Comparison of ENCODE assay signal across 26 mouse cellular contexts in genomic region chr6:100422603-100423002, GRCm38 (mm10).
DNase-seq lines count a peak whose midpoint lies in the region; ATAC-seq lines count a peak whose summit lies in the region.
"Had no signal": no experiment of that assay in that cellular context is flagged by ENCODE, and none has a peak within 500 bp of the region (broad histone marks: within the 10 kb centered on the region; RNA-seq: fewer than 3 reads in every experiment).

No protein-coding gene starts in this region.

- peak overlapping the region; percentile 39; the same call in 1 of the 2 replicates for H3K4me2 ChIP-seq in forebrain, embryonic 13.5 days
- H3K4me2 ChIP-seq in forebrain, embryonic 16.5 days (ENCODE audit: low read length): no peak overlapping the region
- H3K4me2 ChIP-seq in neural tube, embryonic 11.5 days (ENCODE audit: low read depth): no peak overlapping the region
- no peak overlapping the region for H3K4me2 ChIP-seq in neural tube, embryonic 15.5 days
- H3K4me2 ChIP-seq in embryonic facial prominence, embryonic 13.5 days: peak overlapping the region; percentile 12; the same call in 1 of the 2 replicates
- no peak overlapping the region for H3K4me2 ChIP-seq in intestine, embryonic 16.5 days (ENCODE audit: low read depth, low read length)
- H3K4me2 ChIP-seq: liver, embryonic 13.5 days had no signal

- 58% methylated on average over 6 of the region's 6 CpGs for WGBS in forebrain, embryonic 13.5 days
- WGBS in forebrain, embryonic 16.5 days: 70% methylated on average over 6 of the region's 6 CpGs
- 81% methylated on average over 6 of the region's 6 CpGs for WGBS in neural tube, embryonic 11.5 days
- WGBS in neural tube, embryonic 15.5 days: 79% methylated on average over 6 of the region's 6 CpGs
- WGBS in embryonic facial prominence, embryonic 13.5 days: 66% methylated on average over 6 of the region's 6 CpGs
- WGBS in intestine, embryonic 16.5 days: 77% methylated on average over 6 of the region's 6 CpGs

- H3K36me3 ChIP-seq in forebrain, embryonic 13.5 days (ENCODE audit: poor library complexity, severe bottlenecking): no peaks in the 10 kb centered on the region
- no peaks in the 10 kb centered on the region for H3K36me3 ChIP-seq in forebrain, embryonic 16.5 days (ENCODE audit: control insufficient read depth, insufficient read depth)
- no peaks in the 10 kb centered on the region for H3K36me3 ChIP-seq in neural tube, embryonic 11.5 days (ENCODE audit: control insufficient read depth, insufficient read depth, low read length)
- no peaks in the 10 kb centered on the region for H3K36me3 ChIP-seq in neural tube, embryonic 15.5 days
- no peaks in the 10 kb centered on the region for H3K36me3 ChIP-seq in embryonic facial prominence, embryonic 13.5 days
- no peaks in the 10 kb centered on the region for H3K36me3 ChIP-seq in intestine, embryonic 16.5 days (ENCODE audit: control insufficient read depth, insufficient read depth, low read length)
- H3K36me3 ChIP-seq: heart, embryonic 12.5 days; hindbrain, embryonic 13.5 days; liver, embryonic 13.5 days had no signal

- no peak overlapping the region for H3K27ac ChIP-seq in forebrain, embryonic 13.5 days
- H3K27ac ChIP-seq in forebrain, embryonic 16.5 days (ENCODE audit: low read length): no peak overlapping the region
- no peak overlapping the region for H3K27ac ChIP-seq in neural tube, embryonic 11.5 days (ENCODE audit: low read depth, low read length)
- no peak overlapping the region for H3K27ac ChIP-seq in neural tube, embryonic 15.5 days (replicated peaks)
- no peak overlapping the region for H3K27ac ChIP-seq in embryonic facial prominence, embryonic 13.5 days
- no peak overlapping the region for H3K27ac ChIP-seq in intestine, embryonic 16.5 days (ENCODE audit: low read length)
- H3K27ac ChIP-seq: hindbrain, embryonic 13.5 days; liver, embryonic 13.5 days had no signal

- peaks cover 20% of the 10 kb centered on the region for H3K4me1 ChIP-seq in forebrain, embryonic 13.5 days
- H3K4me1 ChIP-seq in forebrain, embryonic 16.5 days (replicated peaks; ENCODE audit: control insufficient read depth, insufficient read depth, low read length): peaks cover 8% of the 10 kb centered on the region
- peaks cover 5% of the 10 kb centered on the region; the same call in 1 of the 2 replicates for H3K4me1 ChIP-seq in neural tube, embryonic 11.5 days (ENCODE audit: control insufficient read depth, insufficient read depth, low read length)
- H3K4me1 ChIP-seq in neural tube, embryonic 15.5 days: peaks cover 17% of the 10 kb centered on the region
- H3K4me1 ChIP-seq in embryonic facial prominence, embryonic 13.5 days: peaks cover 20% of the 10 kb centered on the region
- peaks cover 2% of the 10 kb centered on the region; the same call in 1 of the 2 replicates for H3K4me1 ChIP-seq in intestine, embryonic 16.5 days (ENCODE audit: control insufficient read depth, insufficient read depth, low read length)
- H3K4me1 ChIP-seq: liver, embryonic 13.5 days had no signal

- ATAC-seq in forebrain, embryonic 13.5 days: no peak
- ATAC-seq in forebrain, embryonic 16.5 days: no peak
- ATAC-seq in neural tube, embryonic 11.5 days (ENCODE audit: insufficient read depth, low FRiP score, low TSS enrichment): no peak
- no peak for ATAC-seq in neural tube, embryonic 15.5 days (ENCODE audit: low FRiP score)
- peak; percentile 53; the same call in 1 of the 2 replicates for ATAC-seq in embryonic facial prominence, embryonic 13.5 days (ENCODE audit: insufficient number of reproducible peaks, insufficient read depth, low FRiP score, low TSS enrichment, low read depth)
- ATAC-seq in megakaryocyte, adult 5-6 weeks (ENCODE audit: poor library complexity, severe bottlenecking): no peak
- no peak for ATAC-seq in intestine, embryonic 16.5 days
- ATAC-seq: CD4-positive, CD25-positive, alpha-beta regulatory T cell, adult 4 months; forebrain, postnatal 0 days; inflammation-experienced regulatory T-cells, adult 6 months had no signal

- no peak overlapping the region for H3K9ac ChIP-seq in forebrain, embryonic 13.5 days
- no peak overlapping the region for H3K9ac ChIP-seq in forebrain, embryonic 16.5 days (replicated peaks; ENCODE audit: low read depth, low read length)
- H3K9ac ChIP-seq in neural tube, embryonic 11.5 days (ENCODE audit: low read length): no peak overlapping the region
- no peak overlapping the region for H3K9ac ChIP-seq in neural tube, embryonic 15.5 days (replicated peaks)
- no peak overlapping the region for H3K9ac ChIP-seq in embryonic facial prominence, embryonic 13.5 days
- no peak overlapping the region for H3K9ac ChIP-seq in intestine, embryonic 16.5 days (ENCODE audit: low read depth, low read length)
- H3K9ac ChIP-seq: forebrain, postnatal 0 days; heart, embryonic 12.5 days; hindbrain, embryonic 13.5 days; liver, embryonic 13.5 days had no signal

- peak; percentile 18 for DNase-seq in neural tube, embryonic 11.5 days (ENCODE audit: low spot score)
- DNase-seq in heart, adult 8-10 months (ENCODE audit: low spot score): no peak
- DNase-seq: adrenal gland, postnatal 14 days; cerebellum, adult 8-10 months; forebrain, postnatal 0 days; gastrocnemius, postnatal 14 days; heart, adult 11 months; heart, postnatal 10 days; kidney, adult 2 months; kidney, postnatal 10 days; left cerebral cortex, postnatal 4 days; liver, embryonic 13.5 days; lung, adult 2 months; lung, postnatal 14 days; right cerebral cortex, postnatal 25 days; spleen, adult 18-20 months had no signal

- H3K9me3 ChIP-seq in forebrain, embryonic 13.5 days (replicated peaks): no peaks in the 10 kb centered on the region
- no peaks in the 10 kb centered on the region for H3K9me3 ChIP-seq in forebrain, embryonic 16.5 days (ENCODE audit: control insufficient read depth, low read length)
- H3K9me3 ChIP-seq in neural tube, embryonic 11.5 days (ENCODE audit: control insufficient read depth, low read length): no peaks in the 10 kb centered on the region
- no peaks in the 10 kb centered on the region for H3K9me3 ChIP-seq in neural tube, embryonic 15.5 days (replicated peaks)
- no peaks in the 10 kb centered on the region for H3K9me3 ChIP-seq in embryonic facial prominence, embryonic 13.5 days
- H3K9me3 ChIP-seq in intestine, embryonic 16.5 days (ENCODE audit: control insufficient read depth, low read length): no peaks in the 10 kb centered on the region
- H3K9me3 ChIP-seq: heart, embryonic 12.5 days; hindbrain, embryonic 13.5 days; liver, embryonic 13.5 days had no signal

- H3K4me3 ChIP-seq in forebrain, embryonic 13.5 days: no peak overlapping the region
- no peak overlapping the region for H3K4me3 ChIP-seq in forebrain, embryonic 16.5 days (replicated peaks; ENCODE audit: low read length)
- no peak overlapping the region for H3K4me3 ChIP-seq in neural tube, embryonic 11.5 days (ENCODE audit: low read depth, low read length)
- no peak overlapping the region for H3K4me3 ChIP-seq in neural tube, embryonic 15.5 days (replicated peaks)
- H3K4me3 ChIP-seq in embryonic facial prominence, embryonic 13.5 days: no peak overlapping the region
- no peak overlapping the region for H3K4me3 ChIP-seq in intestine, embryonic 16.5 days (ENCODE audit: low read length)
- H3K4me3 ChIP-seq: heart, embryonic 12.5 days; hindbrain, embryonic 13.5 days; liver, embryonic 13.5 days had no signal

- H3K27me3 ChIP-seq in forebrain, embryonic 13.5 days: peaks cover 56% of the 10 kb centered on the region
- H3K27me3 ChIP-seq in forebrain, embryonic 16.5 days (replicated peaks; ENCODE audit: control insufficient read depth, insufficient read depth, low read length): peaks cover 3% of the 10 kb centered on the region; the same call in 1 of the 2 replicates
- H3K27me3 ChIP-seq in neural tube, embryonic 11.5 days (ENCODE audit: control insufficient read depth, insufficient read depth, low read length): 0 out of 2 replicates have a peak, but pooled peaks cover 2% of the 10 kb centered on the region
- H3K27me3 ChIP-seq in neural tube, embryonic 15.5 days (replicated peaks): peaks cover 7% of the 10 kb centered on the region; the same call in 1 of the 2 replicates
- H3K27me3 ChIP-seq in embryonic facial prominence, embryonic 13.5 days: peaks cover 5% of the 10 kb centered on the region; the same call in 1 of the 2 replicates
- no peaks in the 10 kb centered on the region for H3K27me3 ChIP-seq in intestine, embryonic 16.5 days (replicated peaks; ENCODE audit: control insufficient read depth, insufficient read depth, low read length)

Comparison
In these comparisons a context has a peak if more than half of its experiments do, and no peak if none do; other contexts are left out.
1. H3K4me2 ChIP-seq: peak in forebrain, embryonic 13.5 days (single experiment) and embryonic facial prominence, embryonic 13.5 days (single experiment); none in forebrain, embryonic 16.5 days (single experiment), neural tube, embryonic 11.5 days (single experiment), neural tube, embryonic 15.5 days (single experiment) and intestine, embryonic 16.5 days (single experiment).